Mouse (Mus musculus) adrenal gland, adult (tissue): ENCODE data around the gene Vwc2l.

ENCODE experiments used
- DNase-seq, 2 experiments: peaks; one replicate each; pipeline ENCODE4 v3.0.0; 2022 to 2023; ENCODE audit warnings: low spot score in 1 of 2; ENCODE audit not compliant: inconsistent age in 2 of 2

The Vwc2l gene

DNA sequence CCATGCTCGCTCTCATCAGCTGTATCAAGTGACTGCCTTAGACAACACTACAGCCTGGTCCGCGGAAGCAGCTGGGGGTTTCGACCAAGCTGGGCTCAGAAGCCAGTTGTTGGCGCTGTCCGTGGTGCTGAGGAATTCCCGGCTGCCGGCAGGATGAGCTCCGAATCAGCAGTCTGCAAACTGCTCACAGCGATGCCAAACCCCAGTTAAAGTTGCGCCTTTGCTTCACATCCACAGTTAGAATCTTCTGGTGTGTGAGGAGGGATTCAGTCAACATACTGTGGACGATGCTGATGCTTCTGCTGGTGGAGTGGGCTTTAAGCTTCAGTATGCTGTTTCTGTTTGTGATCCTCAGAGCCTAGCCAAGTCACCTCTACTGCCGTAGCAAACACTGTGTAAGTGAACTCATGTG lies at the start of gene Vwc2l:
Gene Vwc2l, plus strand, starts transcription at position 61 of the 412 bp plus-strand sequence.
- peak; percentile 27 to 76 for DNase-seq

DNA sequence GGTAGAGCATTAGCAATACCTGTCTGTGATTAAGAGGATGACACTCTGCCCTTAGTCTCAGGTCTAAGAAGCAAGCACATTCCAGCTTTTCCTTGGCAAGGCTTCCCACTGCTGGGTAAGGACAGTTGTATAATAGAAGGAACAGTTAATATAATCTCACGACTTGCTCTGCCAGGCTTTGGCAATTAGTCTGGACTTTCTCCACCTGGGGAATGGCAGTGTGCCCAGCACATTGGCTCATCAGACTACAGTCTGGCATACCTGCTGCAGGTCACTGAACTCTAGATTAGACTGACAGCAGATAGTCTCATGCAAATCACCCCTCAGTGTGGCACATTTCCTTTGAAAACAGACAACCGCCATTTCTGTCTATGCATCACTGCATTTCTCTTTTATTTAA lies 33.0 kb upstream of the Vwc2l start:
- DNase-seq: no peak

DNA sequence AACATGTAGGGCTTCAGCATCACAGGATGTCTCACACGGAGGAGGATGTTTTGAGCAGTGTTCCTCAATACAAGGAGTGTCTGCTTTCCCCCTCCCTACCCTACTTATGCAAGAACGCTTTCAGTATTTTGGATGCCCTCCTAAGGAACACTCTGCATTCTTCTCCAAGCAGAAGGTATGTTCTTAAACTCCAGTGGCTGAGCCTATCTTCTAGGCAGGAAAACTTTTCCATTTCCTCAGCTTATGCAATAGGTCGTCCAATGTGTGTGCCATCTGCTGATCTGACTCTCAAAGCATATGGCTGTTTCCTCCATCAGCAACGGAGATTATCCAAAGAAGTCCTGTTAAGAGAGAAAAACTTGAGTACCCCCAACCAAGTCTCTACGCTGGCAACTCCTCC lies 25.2 kb upstream of the Vwc2l start:
- DNase-seq: no peak

DNA sequence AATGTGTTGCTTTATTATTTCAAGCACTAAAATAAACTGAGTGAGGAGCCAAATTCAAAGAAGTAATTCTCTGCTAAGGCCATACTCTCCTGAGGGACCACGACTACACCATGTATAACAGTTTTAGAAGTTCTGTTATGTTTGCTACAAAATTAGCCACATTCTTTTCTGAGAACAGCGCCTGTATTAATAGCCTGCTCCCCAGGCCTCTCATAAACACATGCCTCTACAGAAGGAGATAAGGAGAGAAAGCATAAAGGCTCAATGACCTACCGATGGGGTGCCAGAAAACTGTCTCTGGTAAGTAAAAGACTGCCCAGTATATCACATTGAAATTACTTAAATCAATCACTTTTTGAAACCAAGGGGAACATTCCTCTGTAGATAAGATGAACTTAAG lies 21.6 kb upstream of the Vwc2l start:
- DNase-seq: no peak

DNA sequence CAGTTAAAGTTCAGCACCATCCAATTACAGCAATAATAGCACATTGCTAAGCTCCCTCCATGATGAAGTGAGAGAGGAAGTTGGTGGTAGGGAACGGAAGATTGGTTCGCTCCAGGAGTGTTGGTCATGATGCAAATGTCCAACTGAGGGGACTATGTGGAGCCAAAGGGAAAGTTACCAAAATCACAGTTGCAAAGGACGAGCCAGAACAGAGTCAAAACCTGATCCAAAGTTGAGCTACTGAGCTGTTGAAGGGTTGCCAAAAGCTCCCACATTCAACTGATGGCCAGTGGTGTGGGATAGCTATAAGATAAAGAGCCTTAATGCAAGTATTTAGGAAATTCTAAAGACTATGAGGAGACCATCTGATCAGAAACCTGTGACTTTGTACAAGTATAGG lies 19.7 kb upstream of the Vwc2l start:
- DNase-seq: no peak

DNA sequence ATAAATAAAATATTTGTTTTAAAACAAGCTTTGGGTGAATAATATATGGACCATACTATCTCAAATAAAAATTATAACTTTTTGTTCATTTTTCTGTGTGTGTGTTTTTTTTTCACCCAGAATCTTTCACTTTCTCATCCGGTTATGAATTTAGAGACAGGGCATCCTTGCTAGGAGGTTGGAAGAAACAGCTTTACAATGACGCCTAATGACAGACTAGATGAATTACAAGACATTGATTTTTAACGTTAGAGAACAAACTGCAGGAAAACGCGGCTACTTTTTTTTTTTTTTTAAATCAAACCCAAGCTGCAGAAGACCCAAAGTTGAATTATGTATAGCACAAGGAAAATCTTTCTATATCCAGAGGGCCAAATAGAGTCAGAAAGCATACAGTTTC lies 470 bp upstream of the Vwc2l start:
- no peak for DNase-seq

DNA sequence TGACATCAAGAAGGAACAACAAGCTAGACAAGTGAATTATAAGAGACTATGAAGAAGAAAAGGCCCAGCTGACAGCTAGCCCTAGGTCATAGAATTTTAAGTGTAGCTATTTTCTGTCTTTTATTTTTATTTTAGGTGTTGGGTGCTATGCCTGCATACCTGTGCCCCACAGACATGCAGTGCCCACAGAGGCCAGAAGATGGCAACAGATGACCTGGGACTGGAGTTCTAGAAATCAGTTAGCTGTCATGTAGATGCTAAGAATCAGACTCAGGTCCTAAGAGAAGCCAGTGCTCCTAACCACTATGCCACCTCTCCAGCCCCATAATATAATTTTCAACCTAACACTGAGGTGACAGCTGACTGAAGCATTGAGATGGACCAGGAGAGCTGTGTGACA lies 61.6 kb downstream of the Vwc2l start:
- peak in 1 of 2 experiments; percentile 26 for DNase-seq

DNA sequence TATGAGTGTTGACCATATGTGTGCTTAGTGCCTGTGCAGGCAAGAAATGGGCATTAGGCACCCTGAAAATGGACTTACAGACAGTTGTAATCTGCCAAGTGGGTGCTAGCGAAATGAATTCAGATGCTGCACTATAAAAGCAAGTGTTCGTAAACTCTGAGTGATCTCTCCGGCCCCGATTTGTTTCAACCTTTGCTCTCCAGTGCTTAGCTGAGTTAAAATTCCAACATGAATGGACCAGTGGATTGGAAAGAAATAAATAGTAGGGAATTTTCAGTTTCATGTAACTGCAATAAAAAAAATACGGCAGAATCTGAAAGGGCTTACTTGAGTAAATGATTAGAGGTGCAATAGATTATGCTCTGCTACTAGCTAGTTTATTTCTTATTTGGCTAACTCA lies 66.1 kb downstream of the Vwc2l start:
- DNase-seq: no peak

DNA sequence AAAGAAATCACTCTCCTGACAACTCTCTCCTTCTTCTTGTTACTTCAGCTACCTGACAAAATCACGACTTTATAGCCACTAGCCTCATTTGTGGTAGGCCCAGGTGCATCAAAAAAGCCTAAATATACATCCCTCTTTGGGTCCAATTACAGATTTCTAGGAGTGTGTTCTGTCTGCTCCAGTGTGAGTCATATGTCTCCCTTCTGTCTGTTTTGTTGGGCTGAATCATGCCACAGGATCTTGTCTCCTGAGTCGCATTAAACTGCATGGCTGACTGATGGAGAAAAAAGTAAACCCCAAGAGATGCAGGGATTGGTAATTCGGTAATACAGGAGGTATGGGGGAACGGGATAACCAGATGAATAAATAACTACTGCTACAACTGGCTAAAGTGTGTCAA lies 69.6 kb downstream of the Vwc2l start:
- DNase-seq: no peak

DNA sequence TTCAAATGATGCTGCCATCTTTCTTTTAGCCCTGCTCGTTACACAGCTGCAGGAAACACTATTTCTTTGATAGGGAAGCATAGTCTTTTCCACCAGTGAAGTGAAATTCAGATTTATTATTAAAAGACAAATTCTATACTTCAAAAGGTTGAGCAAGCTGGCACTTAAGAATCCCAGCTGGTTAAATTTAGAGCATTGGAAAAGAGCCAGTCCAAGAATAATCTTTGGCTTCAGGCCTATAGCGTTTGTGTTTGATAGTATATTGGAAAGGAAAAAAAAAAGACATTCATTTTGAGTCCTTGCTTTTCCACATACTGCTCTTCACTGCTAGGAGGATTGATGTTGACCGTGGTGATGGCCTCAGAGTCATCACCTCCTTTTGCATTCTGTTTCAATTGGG lies 77.9 kb downstream of the Vwc2l start:
- no peak for DNase-seq

DNA sequence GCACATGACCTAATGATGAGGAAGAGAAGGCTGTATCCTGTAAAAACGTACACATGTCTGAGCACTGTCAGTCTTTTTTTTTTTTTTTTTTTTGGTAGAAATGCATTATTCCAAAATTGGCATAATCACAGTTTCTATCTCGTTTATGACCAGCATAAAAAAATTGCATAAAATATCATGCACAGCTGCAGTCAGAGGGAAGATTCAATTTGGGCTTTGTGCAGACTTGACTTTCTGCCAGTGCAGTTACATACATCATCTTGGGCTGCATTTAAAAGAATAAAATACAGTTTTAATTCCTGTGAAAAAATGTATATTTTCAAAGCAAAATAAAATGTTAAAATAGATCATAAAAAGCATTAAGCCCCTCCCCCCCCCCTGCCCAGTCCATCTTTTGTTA lies 97.6 kb downstream of the Vwc2l start:
- DNase-seq: no peak

DNA sequence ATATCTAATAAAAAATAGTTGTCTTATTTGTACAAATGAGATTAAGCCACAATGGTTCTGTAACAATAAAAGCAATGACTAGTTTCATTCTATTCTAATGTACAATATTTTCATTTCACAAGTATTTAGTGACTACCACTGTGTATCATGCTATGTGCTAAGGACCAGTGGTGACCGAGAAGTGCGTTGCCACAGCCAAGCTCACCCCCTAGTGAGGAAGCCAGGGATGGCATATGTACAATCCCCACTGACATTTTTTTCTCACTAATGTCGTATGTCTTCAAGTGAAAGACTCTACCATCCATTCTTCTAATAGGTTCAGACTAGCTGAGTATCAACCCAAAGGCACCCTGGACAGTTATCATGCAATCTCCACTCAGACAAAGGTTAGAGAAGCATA lies 107.7 kb downstream of the Vwc2l start:
- no peak for DNase-seq

DNA sequence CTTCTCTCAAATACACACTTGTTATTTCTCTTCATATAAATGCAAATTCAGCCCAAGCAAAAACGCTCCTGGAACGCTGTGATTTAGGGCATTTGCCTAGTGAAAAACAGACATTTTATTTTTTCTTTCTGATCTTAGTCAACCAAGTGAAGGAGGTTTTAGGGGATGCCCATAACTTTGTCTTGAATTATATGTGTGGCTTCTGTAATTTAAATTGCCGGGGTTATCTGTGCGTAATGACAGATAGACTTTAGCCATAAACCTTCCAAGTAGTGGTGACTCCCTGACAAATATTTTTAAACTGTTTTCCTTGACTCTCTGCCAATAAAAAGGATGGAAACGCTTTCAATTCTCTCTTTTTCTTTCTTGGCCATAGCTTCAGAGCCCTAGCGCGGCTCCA lies 116.7 kb downstream of the Vwc2l start:
- DNase-seq: no peak

DNA sequence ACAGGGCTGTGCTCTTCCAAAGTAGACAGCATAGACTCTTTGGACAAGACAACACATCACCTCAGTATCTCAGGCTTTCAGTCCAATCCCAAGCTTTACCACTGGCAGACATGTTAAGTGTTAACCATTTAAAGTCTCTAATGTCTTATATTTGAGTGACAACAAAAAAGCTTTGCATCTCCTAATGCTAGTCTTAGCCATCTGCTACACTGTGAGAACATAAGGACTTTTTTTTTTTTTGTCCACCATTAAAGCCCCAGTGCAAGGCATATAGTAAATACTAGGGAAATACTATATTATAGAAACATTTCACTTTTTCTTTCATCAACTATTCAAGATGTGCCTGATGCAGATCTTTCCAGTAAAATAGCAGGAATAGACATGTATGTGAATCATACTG lies 119.8 kb downstream of the Vwc2l start:
- DNase-seq: no peak

DNA sequence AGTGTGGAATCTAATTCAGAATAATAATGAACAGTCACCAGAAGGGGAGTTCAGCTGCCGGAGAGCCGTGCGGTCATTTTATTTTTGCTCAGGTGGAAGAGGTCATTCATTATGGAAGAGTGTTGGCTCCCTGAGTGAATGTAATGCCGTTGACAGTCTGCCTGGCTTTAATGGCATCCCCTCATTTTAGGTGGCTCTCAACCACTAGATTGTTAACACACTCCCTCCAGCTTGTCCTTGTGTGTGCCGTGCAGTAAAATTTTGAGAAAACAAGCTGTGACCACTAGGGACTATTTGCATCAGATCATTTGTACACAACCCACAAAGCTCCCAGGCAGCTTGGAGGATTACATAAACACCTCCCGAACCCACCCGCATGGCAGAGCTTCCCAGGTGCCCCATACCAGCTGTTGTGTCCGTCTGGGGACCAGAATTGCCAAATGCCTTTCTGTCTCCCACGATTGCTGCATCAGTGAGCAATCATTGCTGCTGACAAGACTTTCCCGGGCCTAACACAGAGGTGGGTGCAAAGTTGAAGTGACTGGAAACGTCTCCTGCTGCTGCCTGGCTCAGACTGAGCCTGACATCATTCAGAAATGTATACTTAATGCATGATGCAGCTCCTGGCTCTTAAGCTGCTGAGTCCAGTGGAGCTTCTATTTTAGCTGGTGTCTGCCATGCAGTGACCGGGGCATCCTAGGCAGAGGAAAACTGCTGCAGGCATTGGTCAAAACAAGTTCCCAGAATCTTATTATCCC lies 126.3 kb downstream of the Vwc2l start:
- DNase-seq: no peak

DNA sequence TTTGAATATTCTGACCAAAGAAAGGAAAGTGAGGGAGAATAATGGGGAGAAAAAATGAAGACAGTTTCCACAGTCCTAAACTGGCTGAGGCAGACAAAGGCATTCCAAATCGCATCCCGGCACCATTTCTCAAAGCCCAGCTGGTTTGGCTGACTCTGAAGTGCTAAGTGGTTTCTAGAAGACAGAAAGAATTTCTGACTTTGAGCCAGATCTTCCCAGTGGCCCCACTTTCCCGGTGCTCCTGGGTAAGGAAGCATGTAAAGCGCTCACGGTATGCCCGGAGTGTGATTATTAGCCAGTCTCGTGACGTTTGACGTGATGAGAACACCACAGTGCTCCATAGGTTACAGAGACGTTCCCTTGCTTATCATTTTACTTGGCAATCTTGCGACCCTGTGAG lies 127.9 kb downstream of the Vwc2l start:
- DNase-seq: no peak

DNA sequence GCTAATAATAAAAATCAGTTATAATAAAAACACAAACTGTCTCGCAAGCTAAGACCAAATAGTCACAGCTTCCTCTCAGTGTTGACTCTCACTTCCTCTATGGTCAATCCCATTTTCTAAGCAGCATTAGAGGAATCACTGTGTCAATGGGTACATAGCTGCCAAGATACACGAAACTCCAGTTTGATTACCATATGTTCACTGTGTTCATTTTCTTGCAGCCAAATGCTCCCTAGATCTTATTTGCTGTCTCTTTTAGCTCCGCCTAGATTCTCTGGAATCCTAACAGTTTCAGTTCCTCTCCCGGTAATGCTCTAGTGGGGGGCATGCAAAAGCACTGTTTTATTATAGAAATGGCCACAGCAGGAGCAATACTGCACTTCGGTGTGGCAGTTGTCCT lies 130.4 kb downstream of the Vwc2l start:
- no peak for DNase-seq

DNA sequence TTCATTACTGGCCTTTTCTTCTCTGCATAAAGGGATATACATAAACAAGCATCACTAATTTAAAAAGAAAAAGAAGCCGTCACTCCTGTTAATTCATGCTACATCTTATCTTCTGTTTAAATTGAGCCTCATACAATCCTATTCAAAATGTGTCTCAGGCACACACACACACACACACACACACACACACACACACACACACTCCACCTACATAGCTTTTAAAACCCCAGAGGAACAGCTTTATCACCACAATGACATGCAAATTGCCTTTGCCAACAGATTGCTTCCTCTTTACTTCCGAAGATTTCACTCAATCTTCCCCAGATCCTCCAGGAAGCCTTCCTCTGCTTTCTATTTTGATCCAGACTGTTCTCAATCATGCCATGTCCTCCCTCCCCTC lies 136.2 kb downstream of the Vwc2l start:
- no peak for DNase-seq

DNA sequence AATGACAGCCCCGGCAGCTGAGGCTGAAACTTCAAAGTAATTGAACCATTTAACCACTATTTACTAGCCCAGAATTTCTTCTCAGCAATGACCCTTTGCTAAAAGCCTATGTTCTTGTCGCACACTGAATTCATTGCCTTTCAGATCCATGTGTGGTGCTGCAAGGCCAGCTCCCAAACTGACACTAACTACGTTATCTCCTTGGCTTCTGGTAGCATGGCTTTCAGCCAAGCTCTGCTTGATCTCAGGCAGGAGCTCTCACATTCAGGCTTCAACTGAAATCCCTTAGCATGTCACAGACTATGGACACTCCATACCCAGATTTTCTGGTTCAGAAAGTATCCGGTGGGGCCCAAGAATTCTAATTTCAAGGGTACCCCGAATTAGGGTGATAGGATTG lies 140.6 kb downstream of the Vwc2l start:
- peak; percentile 62 to 76 for DNase-seq

DNA sequence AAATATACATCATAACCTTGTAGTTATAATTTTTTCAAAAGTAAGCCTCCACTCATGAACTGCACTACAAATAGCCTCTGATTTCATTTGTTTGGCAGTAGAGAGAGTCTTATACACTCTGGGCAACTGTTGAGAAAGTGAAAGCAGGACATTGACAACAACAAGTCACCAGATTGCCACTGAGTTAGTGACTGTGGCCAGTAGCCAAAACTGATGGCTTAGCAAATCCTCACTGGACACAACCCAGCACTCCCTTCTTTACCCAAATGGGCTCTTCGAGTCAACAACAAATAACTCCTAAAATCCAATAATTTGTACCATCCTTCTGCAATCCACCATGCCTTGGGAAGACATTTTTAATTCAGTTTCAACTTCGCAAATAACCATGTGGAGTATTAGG lies 155.0 kb downstream of the Vwc2l start:
- no peak for DNase-seq

DNA sequence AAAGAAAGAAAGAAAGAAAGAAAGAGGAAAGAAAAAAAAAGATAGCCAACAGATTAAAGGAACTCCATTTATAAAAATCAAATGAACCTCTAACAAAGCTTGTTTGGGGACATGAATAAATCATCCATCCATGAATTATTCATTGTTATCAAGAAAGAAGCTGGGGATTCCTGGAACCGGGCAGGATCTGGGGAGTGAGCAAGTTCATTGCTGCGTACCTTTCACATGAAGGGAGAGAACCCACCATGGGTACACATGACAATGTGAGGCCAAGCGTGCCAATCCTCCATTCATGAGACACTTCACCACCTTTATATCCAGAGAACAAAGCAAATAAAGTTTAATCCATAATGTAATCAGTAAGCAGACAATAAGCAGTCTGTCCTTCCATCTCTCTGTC lies 155.8 kb downstream of the Vwc2l start:
- no peak for DNase-seq

DNA sequence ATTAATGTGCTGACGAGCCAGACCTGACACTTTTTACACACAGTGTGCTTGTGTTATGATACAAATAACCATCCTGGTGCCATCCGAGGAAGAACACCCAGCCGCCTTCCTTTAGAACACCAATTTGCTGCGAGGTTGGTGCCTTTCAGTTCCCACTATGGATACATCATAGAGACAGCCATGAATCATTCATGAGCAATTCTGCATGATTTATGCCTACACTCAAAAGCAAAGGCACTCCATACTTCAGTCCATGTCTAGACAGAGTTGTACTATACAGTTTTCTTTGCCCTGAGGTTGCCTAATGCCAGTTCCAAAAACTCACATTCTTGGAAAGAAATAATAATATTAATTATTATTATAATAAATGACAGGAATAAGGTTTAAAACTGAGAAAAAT lies 158.6 kb downstream of the Vwc2l start:
- DNase-seq: no peak

DNA sequence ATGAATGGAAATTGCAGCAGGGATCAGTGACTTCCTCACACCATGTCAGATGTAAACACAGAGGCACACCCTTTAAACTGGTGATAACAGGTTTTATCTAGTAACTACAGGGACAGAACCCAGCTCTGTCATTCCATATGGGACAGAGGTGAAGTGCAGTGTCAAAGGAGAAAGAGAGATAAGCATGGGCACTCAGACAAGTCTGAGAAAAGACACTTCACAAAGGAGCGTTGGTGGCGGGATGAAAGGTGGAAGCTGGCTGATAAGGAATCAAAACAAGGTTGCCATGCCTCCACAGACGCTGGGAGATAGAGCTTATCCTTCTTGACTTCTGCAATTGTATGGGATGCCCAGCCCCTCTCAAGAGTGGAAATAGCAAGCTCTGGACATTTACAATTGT lies 176.8 kb downstream of the Vwc2l start:
- no peak for DNase-seq
